Mouse (Mus musculus): ENCODE data around the gene Gm10491. TPM values are rescaled to one million over a fixed set of nuclear protein-coding genes. Genes with fewer than 3 reads are reported as not detected.

Gene Gm10491
- total and polyA plus RNA-seq, 2 experiments from 2014 or later = not detected

DNA sequence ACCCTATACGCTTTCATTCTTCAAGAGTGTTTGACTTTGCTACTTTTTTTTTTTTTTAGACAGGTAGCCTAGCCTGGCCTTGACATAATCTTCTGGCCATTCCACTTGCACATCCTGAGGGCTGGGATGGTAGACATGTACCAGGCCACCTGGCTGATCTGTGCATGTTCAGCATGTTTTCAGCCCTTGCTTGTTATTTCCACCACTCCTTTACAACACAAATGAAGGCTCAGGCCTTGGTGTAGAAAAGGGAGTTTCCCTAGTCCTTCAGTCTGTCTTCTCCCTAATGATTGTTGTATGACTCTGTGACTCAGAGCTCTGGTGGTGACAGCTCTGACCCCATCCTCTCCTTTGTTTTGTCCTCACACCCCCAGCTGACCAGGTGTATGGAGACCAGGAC lies 40.5 kb downstream of the Gm10491 start:
- Histone ChIP-seq H3K4me2 (ENCODE audit: low read depth, low read length, poor library complexity, severe bottlenecking) (no peak overlapping the region), H3K4me1 (ENCODE audit: insufficient read depth, low read length) (no peaks in the 10 kb centered on the region), H3K27me3 (ENCODE audit: insufficient read depth, low read length) (no peaks in the 10 kb centered on the region), H3K9me3 (ENCODE audit: low read length) (no peaks in the 10 kb centered on the region), H3K9ac (replicated peaks; ENCODE audit: low read length, poor library complexity, severe bottlenecking) (no peak overlapping the region), H3K27ac (ENCODE audit: low read depth, low read length) (no peak overlapping the region), H3K4me3 (ENCODE audit: low read depth, low read length) (no peak overlapping the region), H3K36me3 (ENCODE audit: insufficient read depth, low read length) (peaks cover 5% of the 10 kb centered on the region; the same call in 1 of the 2 replicates)
- ATAC-seq (ENCODE audit: low FRiP score) (no peak), DNase-seq (ENCODE audit: low spot score) (no peak)
- 100% methylated on average over 1 of the region's 1 CpGs for WGBS
- TF ChIP-seq CTCF (IDR thresholded peaks at IDR 0.05) = no peak

GRCm38 (mm10) chrX:7865786-7866185 lies 41.8 kb downstream of the Gm10491 start:
- no peak for DNase-seq (ENCODE audit: low spot score)
- TF ChIP-seq CTCF (IDR thresholded peaks at IDR 0.05) = no peak
- WGBS = 71% methylated on average over 2 of the region's 2 CpGs
- Histone ChIP-seq H3K9me3 (ENCODE audit: low read length) (no peaks in the 10 kb centered on the region), H3K4me2 (ENCODE audit: low read depth, low read length, poor library complexity, severe bottlenecking) (no peak overlapping the region), H3K36me3 (ENCODE audit: insufficient read depth, low read length) (0 out of 2 replicates have a peak, but pooled peaks cover 5% of the 10 kb centered on the region), H3K27ac (ENCODE audit: low read depth, low read length) (no peak overlapping the region), H3K4me3 (ENCODE audit: low read depth, low read length) (no peak overlapping the region), H3K27me3 (ENCODE audit: insufficient read depth, low read length) (no peaks in the 10 kb centered on the region), H3K4me1 (ENCODE audit: insufficient read depth, low read length) (no peaks in the 10 kb centered on the region), H3K9ac (replicated peaks; ENCODE audit: low read length, poor library complexity, severe bottlenecking) (no peak overlapping the region)
- ATAC-seq (ENCODE audit: low FRiP score) = no peak

DNA sequence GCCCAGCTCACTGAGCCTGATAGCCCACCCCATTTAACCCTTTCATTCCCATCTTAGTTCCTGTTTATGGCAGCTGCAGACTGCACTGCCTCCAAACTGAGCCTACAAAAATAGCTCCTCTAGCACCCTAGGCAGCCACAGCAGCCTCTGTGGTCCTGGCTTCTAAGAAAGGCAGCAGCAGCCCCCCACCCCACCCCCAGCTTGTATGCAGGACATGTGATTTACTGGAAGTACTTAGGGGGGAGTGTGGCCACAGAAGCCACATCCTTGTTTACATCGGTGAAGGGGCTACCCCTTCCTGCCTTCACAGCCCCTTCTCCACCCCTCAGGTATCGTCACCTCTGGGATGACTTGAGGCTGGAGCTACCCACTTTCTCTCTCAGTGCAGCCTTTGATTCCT lies 42.3 kb downstream of the Gm10491 start:
- ATAC-seq (ENCODE audit: low FRiP score) (no peak), DNase-seq (ENCODE audit: low spot score) (no peak)
- 77% methylated on average over 2 of the region's 2 CpGs for WGBS
- no peak overlapping the region for H3K27ac ChIP-seq (ENCODE audit: low read depth, low read length)
- TF ChIP-seq CTCF (IDR thresholded peaks at IDR 0.05) = no peak
- H3K4me3 ChIP-seq (ENCODE audit: low read depth, low read length) = no peak overlapping the region
- no peaks in the 10 kb centered on the region for H3K4me1 ChIP-seq (ENCODE audit: insufficient read depth, low read length)
- no peaks in the 10 kb centered on the region for H3K27me3 ChIP-seq (ENCODE audit: insufficient read depth, low read length)
- no peak overlapping the region for H3K9ac ChIP-seq (replicated peaks; ENCODE audit: low read length, poor library complexity, severe bottlenecking)
- H3K9me3 ChIP-seq (ENCODE audit: low read length) = no peaks in the 10 kb centered on the region
- H3K4me2 ChIP-seq (ENCODE audit: low read depth, low read length, poor library complexity, severe bottlenecking) = no peak overlapping the region
- 0 out of 2 replicates have a peak, but pooled peaks cover 5% of the 10 kb centered on the region for H3K36me3 ChIP-seq (ENCODE audit: insufficient read depth, low read length)

DNA sequence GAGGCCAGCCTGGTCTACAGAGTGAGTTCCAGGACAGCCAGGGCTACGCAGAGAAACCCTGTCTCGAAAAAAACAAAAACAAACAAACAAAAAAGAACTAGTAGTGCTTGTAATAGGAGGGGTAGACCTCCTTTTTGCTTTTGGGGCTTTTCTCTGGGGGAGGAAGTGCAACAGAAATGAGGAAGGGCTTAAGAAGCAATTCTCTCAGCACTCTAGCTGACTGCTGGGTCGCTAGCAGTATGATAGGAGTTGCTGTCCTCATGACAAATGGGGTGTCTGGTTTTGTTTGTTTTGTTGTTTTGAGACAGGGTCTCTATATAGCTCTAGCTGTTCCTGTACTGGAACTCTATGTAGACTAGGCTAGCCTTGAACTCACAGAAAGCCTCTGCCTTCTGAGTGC lies 43.1 kb downstream of the Gm10491 start:
- no peak for DNase-seq (ENCODE audit: low spot score)
- Histone ChIP-seq H3K27ac (ENCODE audit: low read depth, low read length) (no peak overlapping the region), H3K4me2 (ENCODE audit: low read depth, low read length, poor library complexity, severe bottlenecking) (no peak overlapping the region), H3K27me3 (ENCODE audit: insufficient read depth, low read length) (no peaks in the 10 kb centered on the region), H3K36me3 (ENCODE audit: insufficient read depth, low read length) (0 out of 2 replicates have a peak, but pooled peaks cover 5% of the 10 kb centered on the region), H3K9me3 (ENCODE audit: low read length) (no peaks in the 10 kb centered on the region), H3K4me1 (ENCODE audit: insufficient read depth, low read length) (no peaks in the 10 kb centered on the region), H3K9ac (replicated peaks; ENCODE audit: low read length, poor library complexity, severe bottlenecking) (no peak overlapping the region), H3K4me3 (ENCODE audit: low read depth, low read length) (no peak overlapping the region)
- WGBS = 83% methylated on average over 3 of the region's 3 CpGs
- no peak for TF ChIP-seq CTCF (IDR thresholded peaks at IDR 0.05)
- ATAC-seq (ENCODE audit: low FRiP score) = no peak

DNA sequence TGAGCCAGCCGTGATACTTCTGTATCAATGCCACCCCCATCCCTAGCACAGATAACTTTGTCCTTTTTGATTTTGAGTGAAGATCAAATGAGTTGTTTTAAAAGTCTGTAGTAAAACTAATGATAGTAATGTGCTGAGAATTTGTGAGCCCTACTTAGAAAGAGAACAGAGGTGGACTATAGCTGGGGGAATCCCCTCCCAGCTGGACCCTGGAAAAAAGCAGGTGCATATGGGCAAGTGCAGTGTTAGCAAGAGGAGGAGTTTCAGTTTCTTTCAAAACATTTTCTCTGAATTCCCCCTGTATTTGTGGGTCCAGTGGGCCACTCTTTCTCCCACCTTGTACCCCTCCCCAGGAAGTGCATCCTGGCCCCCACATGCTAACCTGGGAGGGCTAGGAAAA lies 44.5 kb downstream of the Gm10491 start:
- no peak overlapping the region for H3K4me2 ChIP-seq (ENCODE audit: low read depth, low read length, poor library complexity, severe bottlenecking)
- no peak overlapping the region for H3K27ac ChIP-seq (ENCODE audit: low read depth, low read length)
- no peaks in the 10 kb centered on the region for H3K4me1 ChIP-seq (ENCODE audit: insufficient read depth, low read length)
- no peaks in the 10 kb centered on the region for H3K9me3 ChIP-seq (ENCODE audit: low read length)
- no peak for TF ChIP-seq CTCF (IDR thresholded peaks at IDR 0.05)
- no peak for DNase-seq (ENCODE audit: low spot score)
- no peak overlapping the region for H3K9ac ChIP-seq (replicated peaks; ENCODE audit: low read length, poor library complexity, severe bottlenecking)
- no peak overlapping the region for H3K4me3 ChIP-seq (ENCODE audit: low read depth, low read length)
- no peaks in the 10 kb centered on the region for H3K27me3 ChIP-seq (ENCODE audit: insufficient read depth, low read length)
- H3K36me3 ChIP-seq (ENCODE audit: insufficient read depth, low read length) = 0 out of 2 replicates have a peak, but pooled peaks cover 3% of the 10 kb centered on the region
- 83% methylated on average over 1 of the region's 1 CpGs for WGBS
- no peak for ATAC-seq (ENCODE audit: low FRiP score)

- Histone ChIP-seq H3K4me1 (ENCODE audit: insufficient read depth, low read length) (no peaks in the 10 kb centered on the region), H3K9ac (replicated peaks; ENCODE audit: low read length, poor library complexity, severe bottlenecking) (no peak overlapping the region), H3K27me3 (ENCODE audit: insufficient read depth, low read length) (no peaks in the 10 kb centered on the region), H3K36me3 (ENCODE audit: insufficient read depth, low read length) (no peaks in the 10 kb centered on the region), H3K4me3 (ENCODE audit: low read depth, low read length) (no peak overlapping the region), H3K4me2 (ENCODE audit: low read depth, low read length, poor library complexity, severe bottlenecking) (no peak overlapping the region), H3K27ac (ENCODE audit: low read depth, low read length) (no peak overlapping the region), H3K9me3 (ENCODE audit: low read length) (no peaks in the 10 kb centered on the region)
- ATAC-seq (ENCODE audit: low FRiP score) (no peak), DNase-seq (ENCODE audit: low spot score) (no peak)
- WGBS = 90% methylated on average over 3 of the region's 3 CpGs
- no peak for TF ChIP-seq CTCF (IDR thresholded peaks at IDR 0.05)
Measured at GRCm38 (mm10) chrX:7859191-7859753, 48.4 kb downstream of the Gm10491 start.

Other genes with a start within 250 kb of the Gm10491 start
- 9.1 and 16.4 TPM in 2 replicates for gene Plp2, start 236.4 kb downstream of the Gm10491 start, total RNA-seq (2014; rRNA removed)
- 18.9 and 20.0 TPM in 2 replicates for gene Plp2, start 236.4 kb downstream of the Gm10491 start, polyA plus RNA-seq (2015; fragmentation: Nextera tagmentation; extraction: Ambion mirVana)
- not detected in 2 replicates for gene Magix, start 226.6 kb downstream of the Gm10491 start, total RNA-seq (2014; rRNA removed)
- gene Magix, start 226.6 kb downstream of the Gm10491 start, polyA plus RNA-seq (2015; fragmentation: Nextera tagmentation; extraction: Ambion mirVana) = 0.07 and 0.13 TPM in 2 replicates
- gene Gpkow, start 210.7 kb downstream of the Gm10491 start, total RNA-seq (2014; rRNA removed) = 11.9 and 25.1 TPM in 2 replicates
- gene Gpkow, start 210.7 kb downstream of the Gm10491 start, polyA plus RNA-seq (2015; fragmentation: Nextera tagmentation; extraction: Ambion mirVana) = 41.6 and 42.3 TPM in 2 replicates
- 34.6 and 42.0 TPM in 2 replicates for gene Wdr45, start 193.5 kb downstream of the Gm10491 start, total RNA-seq (2014; rRNA removed)
- 27.2 and 30.5 TPM in 2 replicates for gene Wdr45, start 193.5 kb downstream of the Gm10491 start, polyA plus RNA-seq (2015; fragmentation: Nextera tagmentation; extraction: Ambion mirVana)
- gene Gm45208, start 185.6 kb downstream of the Gm10491 start, total RNA-seq (2014; rRNA removed) = 0.71 TPM in 1 of 2 replicates, not detected in the other
- not detected in 2 replicates for gene Gm45208, start 185.6 kb downstream of the Gm10491 start, polyA plus RNA-seq (2015; fragmentation: Nextera tagmentation; extraction: Ambion mirVana)
- gene Praf2, start 179.4 kb downstream of the Gm10491 start, total RNA-seq (2014; rRNA removed) = 110 and 134 TPM in 2 replicates
- 136 and 146 TPM in 2 replicates for gene Praf2, start 179.4 kb downstream of the Gm10491 start, polyA plus RNA-seq (2015; fragmentation: Nextera tagmentation; extraction: Ambion mirVana)
- gene Ccdc120, start 156.9 kb downstream of the Gm10491 start, total RNA-seq (2014; rRNA removed) = 272 and 352 TPM in 2 replicates
- gene Ccdc120, start 156.9 kb downstream of the Gm10491 start, polyA plus RNA-seq (2015; fragmentation: Nextera tagmentation; extraction: Ambion mirVana) = 64.9 and 71.6 TPM in 2 replicates
- 21.0 and 22.3 TPM in 2 replicates for gene Tfe3, start 145.3 kb downstream of the Gm10491 start, total RNA-seq (2014; rRNA removed)
- gene Tfe3, start 145.3 kb downstream of the Gm10491 start, polyA plus RNA-seq (2015; fragmentation: Nextera tagmentation; extraction: Ambion mirVana) = 20.0 and 21.0 TPM in 2 replicates
- gene Gripap1, start 118.1 kb downstream of the Gm10491 start, total RNA-seq (2014; rRNA removed) = 27.2 and 36.3 TPM in 2 replicates
- 63.9 and 68.4 TPM in 2 replicates for gene Gripap1, start 118.1 kb downstream of the Gm10491 start, polyA plus RNA-seq (2015; fragmentation: Nextera tagmentation; extraction: Ambion mirVana)
- gene Kcnd1, start 85.5 kb downstream of the Gm10491 start, total RNA-seq (2014; rRNA removed) = 3.1 and 5.2 TPM in 2 replicates
- gene Kcnd1, start 85.5 kb downstream of the Gm10491 start, polyA plus RNA-seq (2015; fragmentation: Nextera tagmentation; extraction: Ambion mirVana) = 4.6 and 5.3 TPM in 2 replicates
- 61.2 and 68.3 TPM in 2 replicates for gene Otud5, start 66.5 kb downstream of the Gm10491 start, total RNA-seq (2014; rRNA removed)
- gene Otud5, start 66.5 kb downstream of the Gm10491 start, polyA plus RNA-seq (2015; fragmentation: Nextera tagmentation; extraction: Ambion mirVana) = 37.0 and 39.6 TPM in 2 replicates
- 12.7 and 17.4 TPM in 2 replicates for gene Pim2, start 29.6 kb downstream of the Gm10491 start, total RNA-seq (2014; rRNA removed)
- gene Pim2, start 29.6 kb downstream of the Gm10491 start, polyA plus RNA-seq (2015; fragmentation: Nextera tagmentation; extraction: Ambion mirVana) = 20.4 and 20.9 TPM in 2 replicates
- 50.2 and 67.0 TPM in 2 replicates for gene Slc35a2, start 23.8 kb downstream of the Gm10491 start, total RNA-seq (2014; rRNA removed)
- gene Slc35a2, start 23.8 kb downstream of the Gm10491 start, polyA plus RNA-seq (2015; fragmentation: Nextera tagmentation; extraction: Ambion mirVana) = 42.9 and 46.2 TPM in 2 replicates
- 136 and 143 TPM in 2 replicates for gene Pqbp1, start 8.6 kb downstream of the Gm10491 start, total RNA-seq (2014; rRNA removed)
- 232 and 234 TPM in 2 replicates for gene Pqbp1, start 8.6 kb downstream of the Gm10491 start, polyA plus RNA-seq (2015; fragmentation: Nextera tagmentation; extraction: Ambion mirVana)
- gene Timm17b, start 8.5 kb downstream of the Gm10491 start, total RNA-seq (2014; rRNA removed) = 42.6 and 43.4 TPM in 2 replicates
- 141 and 145 TPM in 2 replicates for gene Timm17b, start 8.5 kb downstream of the Gm10491 start, polyA plus RNA-seq (2015; fragmentation: Nextera tagmentation; extraction: Ambion mirVana)
- not detected in 2 replicates for gene Gm10490, start 1.7 kb upstream of the Gm10491 start, total RNA-seq (2014; rRNA removed)
- not detected in 2 replicates for gene Gm10490, start 1.7 kb upstream of the Gm10491 start, polyA plus RNA-seq (2015; fragmentation: Nextera tagmentation; extraction: Ambion mirVana)
- 111 and 161 TPM in 2 replicates for gene Pcsk1n, start 12.0 kb upstream of the Gm10491 start, total RNA-seq (2014; rRNA removed)
- gene Pcsk1n, start 12.0 kb upstream of the Gm10491 start, polyA plus RNA-seq (2015; fragmentation: Nextera tagmentation; extraction: Ambion mirVana) = 534 and 561 TPM in 2 replicates
- gene Eras, start 20.8 kb upstream of the Gm10491 start, total RNA-seq (2014; rRNA removed) = not detected in 2 replicates
- gene Eras, start 20.8 kb upstream of the Gm10491 start, polyA plus RNA-seq (2015; fragmentation: Nextera tagmentation; extraction: Ambion mirVana) = not detected in 2 replicates
- 103 and 111 TPM in 2 replicates for gene Hdac6, start 40.1 kb upstream of the Gm10491 start, total RNA-seq (2014; rRNA removed)
- 65.5 and 68.3 TPM in 2 replicates for gene Hdac6, start 40.1 kb upstream of the Gm10491 start, polyA plus RNA-seq (2015; fragmentation: Nextera tagmentation; extraction: Ambion mirVana)
- not detected in 2 replicates for gene Gata1, start 70.2 kb upstream of the Gm10491 start, total RNA-seq (2014; rRNA removed)
- not detected in 2 replicates for gene Gata1, start 70.2 kb upstream of the Gm10491 start, polyA plus RNA-seq (2015; fragmentation: Nextera tagmentation; extraction: Ambion mirVana)
- gene Glod5, start 110.7 kb upstream of the Gm10491 start, total RNA-seq (2014; rRNA removed) = 2.4 TPM in 1 of 2 replicates, not detected in the other
- gene Glod5, start 110.7 kb upstream of the Gm10491 start, polyA plus RNA-seq (2015; fragmentation: Nextera tagmentation; extraction: Ambion mirVana) = 0.81 and 1.1 TPM in 2 replicates
- gene Suv39h1, start 166.9 kb upstream of the Gm10491 start, total RNA-seq (2014; rRNA removed) = 32.0 and 45.0 TPM in 2 replicates
- 34.8 and 35.4 TPM in 2 replicates for gene Suv39h1, start 166.9 kb upstream of the Gm10491 start, polyA plus RNA-seq (2015; fragmentation: Nextera tagmentation; extraction: Ambion mirVana)
- 0.52 and 0.60 TPM in 2 replicates for gene Was, start 182.7 kb upstream of the Gm10491 start, total RNA-seq (2014; rRNA removed)
- 0.15 and 0.30 TPM in 2 replicates for gene Was, start 182.7 kb upstream of the Gm10491 start, polyA plus RNA-seq (2015; fragmentation: Nextera tagmentation; extraction: Ambion mirVana)
- gene Wdr13, start 225.1 kb upstream of the Gm10491 start, total RNA-seq (2014; rRNA removed) = 324 and 337 TPM in 2 replicates
- 59.9 and 60.4 TPM in 2 replicates for gene Wdr13, start 225.1 kb upstream of the Gm10491 start, polyA plus RNA-seq (2015; fragmentation: Nextera tagmentation; extraction: Ambion mirVana)
- 371 and 394 TPM in 2 replicates for gene Rbm3, start 238.0 kb upstream of the Gm10491 start, total RNA-seq (2014; rRNA removed)
- 429 and 432 TPM in 2 replicates for gene Rbm3, start 238.0 kb upstream of the Gm10491 start, polyA plus RNA-seq (2015; fragmentation: Nextera tagmentation; extraction: Ambion mirVana)

Data from midbrain, postnatal 0 days (tissue).